Mouse (Mus musculus) liver, embryonic 13.5 days (tissue): ENCODE measurements at regions not wholly inside any gene's neighbourhood (a gene's known extent, or its start where the extent isn't known, plus 50 kb on each side); places are given as distances from the start of the nearest gene placed in this dataset.
"Not testable (repeated sequence)": the region's sequence is repeated elsewhere in the genome, so short reads cannot be mapped to it uniquely, and the experiment has no call there.

ENCODE experiments used
- ATAC-seq: fragments of 200-750 bp; cut with Nextera tagmentation; 2 replicates; pipeline ENCODE4 v1.8.0; 2017; ENCODE audit warnings: low read depth, mild to moderate bottlenecking, moderate number of reproducible peaks, moderate library complexity
- DNase-seq: peaks from one replicate; pipeline ENCODE4 v3.0.0; 2022
- H3K27ac ChIP-seq: fragments of 300-500 bp; sonication (generic); 2 replicates; pipeline ENCODE4 v1.5.1; 2015; ENCODE audit warnings: moderate library complexity, mild to moderate bottlenecking, inconsistent platforms
- H3K27me3 ChIP-seq: fragments of 300-500 bp; sonication (generic); 2 replicates; pipeline ENCODE4 v1.6.1; 2015; ENCODE audit warnings: mild to moderate bottlenecking, inconsistent platforms
- H3K36me3 ChIP-seq: fragments of 300-500 bp; sonication (generic); 2 replicates; pipeline ENCODE4 v1.6.1; 2015; ENCODE audit warnings: mild to moderate bottlenecking, inconsistent platforms
- H3K4me1 ChIP-seq: fragments of 300-500 bp; sonication (generic); replicated peaks from 2 replicates; pipeline ENCODE4 v1.6.1; 2015; ENCODE audit warnings: inconsistent platforms
- H3K4me2 ChIP-seq: fragments of 300-500 bp; sonication (generic); 2 replicates; pipeline ENCODE4 v1.6.1; 2015; ENCODE audit warnings: inconsistent platforms, mild to moderate bottlenecking, moderate library complexity
- H3K4me3 ChIP-seq: fragments of 300-500 bp; sonication (generic); replicated peaks from 2 replicates; pipeline ENCODE4 v1.5.1; 2015; ENCODE audit warnings: mild to moderate bottlenecking, inconsistent platforms
- H3K9ac ChIP-seq: fragments of 300-500 bp; sonication (generic); 2 replicates; pipeline ENCODE4 v1.6.1; 2015; ENCODE audit warnings: mild to moderate bottlenecking, inconsistent platforms
- H3K9me3 ChIP-seq: fragments of 300-500 bp; sonication (generic); replicated peaks from 2 replicates; pipeline ENCODE4 v1.6.1; 2016; ENCODE audit warnings: inconsistent platforms
- WGBS: fragments of 180-500 bp; shearing (Covaris S2); methylation state at CpG from one replicate; pipeline ENCODE4 v1.1.7; 2015; ENCODE audit not compliant: insufficient replicate concordance; 5-methylcytosine and 5-hydroxymethylcytosine counted together

GRCm38 (mm10) chr17:58820588-58821195 lies 170.5 kb downstream of the Pdzph1 start:
- DNase-seq (no peak), ATAC-seq (no peak)
- no peak overlapping the region for H3K4me3 ChIP-seq
- H3K4me1 ChIP-seq: no peaks in the 10 kb centered on the region
- H3K4me2 ChIP-seq: no peak overlapping the region
- H3K27me3 ChIP-seq: no peaks in the 10 kb centered on the region
- H3K9me3 ChIP-seq: no peaks in the 10 kb centered on the region
- no peak overlapping the region for H3K27ac ChIP-seq
- 55% methylated on average over 4 of the region's 4 CpGs for WGBS
- H3K36me3 ChIP-seq: no peaks in the 10 kb centered on the region
- no peak overlapping the region for H3K9ac ChIP-seq

GRCm38 (mm10) chr17:58819339-58819738 lies 171.8 kb downstream of the Pdzph1 start:
- Histone ChIP-seq H3K9me3 (no peaks in the 10 kb centered on the region), H3K4me1 (no peaks in the 10 kb centered on the region), H3K27me3 (no peaks in the 10 kb centered on the region), H3K4me3 (no peak overlapping the region), H3K9ac (no peak overlapping the region), H3K4me2 (no peak overlapping the region), H3K27ac (no peak overlapping the region), H3K36me3 (no peaks in the 10 kb centered on the region)
- ATAC-seq: no peak
- WGBS: 57% methylated on average over 2 of the region's 2 CpGs
- DNase-seq: no peak

DNA sequence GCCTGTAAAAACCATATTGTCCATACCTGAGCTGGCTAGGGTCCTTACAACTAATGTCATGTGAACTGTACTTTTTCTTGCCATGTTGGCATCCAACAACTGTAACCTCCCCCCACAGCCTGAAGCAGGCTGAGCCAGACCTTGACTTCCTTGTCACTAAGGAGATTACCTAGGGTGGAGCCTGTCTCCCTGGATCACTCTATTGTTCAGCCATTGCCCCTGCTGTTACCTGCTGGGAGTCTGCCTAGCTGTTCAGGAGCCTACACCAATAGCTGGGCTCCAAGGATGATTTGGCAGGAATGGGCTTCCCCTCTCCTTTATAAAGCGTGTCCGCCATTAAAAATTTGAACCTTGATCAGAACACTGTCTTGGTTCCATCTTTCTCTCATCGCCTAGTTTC lies 215.7 kb downstream of the Pdzph1 start:
- WGBS: 67% methylated on average over 3 of the region's 3 CpGs
- DNase-seq, H3K36me3 ChIP-seq, H3K27ac ChIP-seq, H3K4me3 ChIP-seq, ATAC-seq, H3K9me3 ChIP-seq, H3K4me2 ChIP-seq, H3K9ac ChIP-seq, H3K27me3 ChIP-seq, H3K4me1 ChIP-seq: not testable (repeated sequence)

GRCm38 (mm10) chr17:58773595-58773994 lies 217.6 kb downstream of the Pdzph1 start:
- no peak for DNase-seq
- no peaks in the 10 kb centered on the region for H3K27me3 ChIP-seq

DNA sequence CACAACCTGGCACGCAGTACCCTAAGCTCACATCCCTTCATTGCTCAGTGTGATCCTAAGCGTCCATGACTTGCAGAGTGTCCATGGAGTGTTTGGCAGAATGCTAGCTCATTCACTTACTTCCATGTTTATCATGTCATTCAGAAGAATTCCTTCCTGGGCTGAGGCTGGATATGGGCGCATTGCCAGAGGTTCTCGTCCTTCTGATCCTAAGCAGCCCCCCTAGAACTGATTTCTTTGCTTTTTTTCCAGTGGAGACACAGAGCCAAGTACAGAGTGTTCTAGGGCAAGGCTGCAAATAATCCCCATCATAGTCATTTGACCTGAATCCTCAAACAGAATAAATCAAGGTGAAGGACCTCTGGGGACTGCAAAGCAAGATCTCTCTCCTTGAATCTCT lies 226.0 kb downstream of the Pdzph1 start:
- ATAC-seq (no peak), DNase-seq (no peak)
- Histone ChIP-seq H3K4me3 (no peak overlapping the region), H3K9me3 (no peaks in the 10 kb centered on the region), H3K27ac (no peak overlapping the region), H3K9ac (no peak overlapping the region), H3K27me3 (no peaks in the 10 kb centered on the region), H3K4me1 (no peaks in the 10 kb centered on the region), H3K4me2 (no peak overlapping the region), H3K36me3 (no peaks in the 10 kb centered on the region)
- WGBS: 67% methylated on average over 4 of the region's 4 CpGs

More at GRCm38 (mm10) chr17:58773595-58773994, 217.6 kb downstream of the Pdzph1 start:
- no peak for ATAC-seq
- Histone ChIP-seq H3K36me3 (no peaks in the 10 kb centered on the region), H3K4me2 (no peak overlapping the region), H3K9me3 (no peaks in the 10 kb centered on the region), H3K4me3 (no peak overlapping the region), H3K9ac (no peak overlapping the region), H3K4me1 (no peaks in the 10 kb centered on the region), H3K27ac (no peak overlapping the region)

GRCm38 (mm10) chr17:58749000-58749399 lies 242.2 kb downstream of the Pdzph1 start:
- Histone ChIP-seq H3K27me3 (no peaks in the 10 kb centered on the region), H3K9ac (no peak overlapping the region), H3K4me2 (no peak overlapping the region), H3K4me3 (no peak overlapping the region), H3K36me3 (no peaks in the 10 kb centered on the region), H3K9me3 (no peaks in the 10 kb centered on the region), H3K4me1 (no peaks in the 10 kb centered on the region), H3K27ac (no peak overlapping the region)
- no peak for DNase-seq
- no peak for ATAC-seq

DNA sequence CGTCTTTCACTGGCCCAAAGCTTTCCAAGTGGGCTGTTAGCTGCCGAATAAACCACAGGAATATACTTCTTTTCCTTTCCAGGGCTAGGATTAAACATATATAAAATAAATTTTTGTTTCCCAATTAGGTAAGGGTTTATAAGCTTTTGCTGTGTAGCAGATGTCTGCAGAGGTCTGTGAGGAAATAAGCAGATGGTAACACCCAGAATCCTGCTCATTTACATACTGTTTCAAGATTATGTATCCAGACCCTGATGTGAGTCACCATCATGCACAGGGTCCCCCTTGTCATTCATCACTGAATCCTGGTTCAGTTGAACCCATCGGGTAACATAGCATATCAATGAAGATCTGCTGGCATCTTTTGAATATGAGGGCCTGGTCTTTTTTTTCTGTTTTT lies 242.9 kb downstream of the Pdzph1 start:
- DNase-seq (no peak), ATAC-seq (no peak)
- no peaks in the 10 kb centered on the region for H3K4me1 ChIP-seq
- no peak overlapping the region for H3K27ac ChIP-seq
- H3K4me2 ChIP-seq: no peak overlapping the region
- no peaks in the 10 kb centered on the region for H3K27me3 ChIP-seq
- no peaks in the 10 kb centered on the region for H3K9me3 ChIP-seq
- no peak overlapping the region for H3K9ac ChIP-seq
- 68% methylated on average over 3 of the region's 3 CpGs for WGBS
- no peaks in the 10 kb centered on the region for H3K36me3 ChIP-seq
- no peak overlapping the region for H3K4me3 ChIP-seq

- no peak overlapping the region for H3K27ac ChIP-seq
- H3K4me2 ChIP-seq: no peak overlapping the region
- no peaks in the 10 kb centered on the region for H3K9me3 ChIP-seq
- WGBS: 57% methylated on average over 2 of the region's 2 CpGs
- H3K36me3 ChIP-seq: no peaks in the 10 kb centered on the region
- ATAC-seq (no peak), DNase-seq (no peak)
- no peak overlapping the region for H3K9ac ChIP-seq
- H3K4me3 ChIP-seq: no peak overlapping the region
- H3K27me3 ChIP-seq: no peaks in the 10 kb centered on the region
- H3K4me1 ChIP-seq: no peaks in the 10 kb centered on the region
Measured at GRCm38 (mm10) chr17:58710748-58711478, 280.3 kb downstream of the Pdzph1 start.

- Histone ChIP-seq H3K27me3 (no peaks in the 10 kb centered on the region), H3K4me1 (no peaks in the 10 kb centered on the region), H3K36me3 (no peaks in the 10 kb centered on the region), H3K4me3 (no peak overlapping the region), H3K9ac (no peak overlapping the region), H3K4me2 (no peak overlapping the region), H3K9me3 (no peaks in the 10 kb centered on the region), H3K27ac (no peak overlapping the region)
- ATAC-seq (no peak), DNase-seq (no peak)
- WGBS: 59% methylated on average over 1 of the region's 1 CpGs
Measured at GRCm38 (mm10) chr17:58690211-58690610, 301.0 kb downstream of the Pdzph1 start.

DNA sequence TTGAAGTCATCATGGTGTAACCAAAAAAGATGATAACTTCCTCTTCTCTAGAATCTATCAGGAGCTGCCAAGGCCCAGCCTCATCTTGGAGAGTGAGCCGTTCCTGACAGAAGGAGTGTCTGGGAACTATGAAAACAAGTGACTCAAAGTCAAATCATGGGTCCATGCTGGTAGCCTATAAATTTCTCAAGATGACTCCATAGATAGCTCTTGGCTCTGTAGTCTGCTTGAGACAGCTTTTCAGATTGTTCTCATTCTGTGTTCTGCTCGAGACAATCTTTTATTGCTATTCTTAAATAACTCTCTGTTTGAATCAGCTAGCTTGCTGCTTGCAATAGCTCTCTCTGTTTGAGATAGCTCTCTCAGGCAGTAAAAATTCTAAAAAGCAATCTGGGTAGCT lies 318.9 kb downstream of the Pdzph1 start:
- H3K27ac ChIP-seq: no peak overlapping the region
- no peaks in the 10 kb centered on the region for H3K4me1 ChIP-seq
- H3K4me3 ChIP-seq: no peak overlapping the region
- no peak for ATAC-seq
- DNase-seq: no peak
- H3K9ac ChIP-seq: no peak overlapping the region
- H3K36me3 ChIP-seq: no peaks in the 10 kb centered on the region
- no peak overlapping the region for H3K4me2 ChIP-seq
- no peaks in the 10 kb centered on the region for H3K9me3 ChIP-seq
- WGBS: 16% methylated on average over 2 of the region's 2 CpGs
- H3K27me3 ChIP-seq: no peaks in the 10 kb centered on the region

GRCm38 (mm10) chr17:58668036-58668435 lies 323.1 kb downstream of the Pdzph1 start:
- DNase-seq (no peak), ATAC-seq (no peak)
- WGBS: 69% methylated on average over 3 of the region's 3 CpGs
- H3K27me3 ChIP-seq: no peaks in the 10 kb centered on the region
- no peaks in the 10 kb centered on the region for H3K36me3 ChIP-seq
- H3K4me2 ChIP-seq: no peak overlapping the region
- H3K4me3 ChIP-seq: no peak overlapping the region
- no peak overlapping the region for H3K27ac ChIP-seq
- no peaks in the 10 kb centered on the region for H3K9me3 ChIP-seq
- H3K9ac ChIP-seq: no peak overlapping the region
- no peaks in the 10 kb centered on the region for H3K4me1 ChIP-seq

- no peak overlapping the region for H3K27ac ChIP-seq
- no peak overlapping the region for H3K4me2 ChIP-seq
- H3K36me3 ChIP-seq: no peaks in the 10 kb centered on the region
- H3K9ac ChIP-seq: no peak overlapping the region
- no peaks in the 10 kb centered on the region for H3K4me1 ChIP-seq
- DNase-seq: peak; percentile 3
- no peak for ATAC-seq
- H3K27me3 ChIP-seq: no peaks in the 10 kb centered on the region
- 3% methylated on average over 1 of the region's 1 CpGs for WGBS
- H3K9me3 ChIP-seq: no peaks in the 10 kb centered on the region
- no peak overlapping the region for H3K4me3 ChIP-seq
Measured at GRCm38 (mm10) chr17:58643793-58644192, 347.4 kb downstream of the Pdzph1 start.
